Mouse (Mus musculus): ENCODE measurements around the gene Spats2l. TPM values are rescaled to one million over a fixed set of nuclear protein-coding genes. Genes with fewer than 3 reads are reported as not detected.

Gene Spats2l
- polyA plus RNA-seq, 1 experiment from 2014 or later, result 52.4 TPM

DNA sequence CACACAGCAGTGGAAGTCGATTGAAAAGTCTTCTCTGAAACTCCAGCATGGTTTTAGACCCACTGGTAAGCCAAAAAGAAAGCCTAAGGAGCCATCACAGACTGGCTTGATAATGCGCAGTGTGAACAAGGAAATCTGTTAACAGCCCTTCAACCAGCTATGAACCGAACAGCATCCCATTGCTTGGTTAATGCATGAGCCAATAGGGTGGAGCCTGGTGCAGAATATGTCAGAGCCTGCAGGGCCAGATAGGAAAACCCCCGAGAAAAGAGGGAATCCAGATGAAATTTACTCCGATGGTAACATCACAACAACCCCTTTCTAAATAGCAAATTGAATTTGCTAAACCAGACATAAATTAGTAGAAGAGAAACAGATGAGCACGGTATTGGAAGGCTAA is 101.1 kb downstream of the Spats2l start:
- WGBS, result 80% methylated on average over 6 of the region's 6 CpGs
- no peak for DNase-seq (ENCODE audit: low spot score)
- Histone ChIP-seq H3K36me3 (replicated peaks; ENCODE audit: control insufficient read depth, insufficient read depth, low read depth, low read length) (no peaks in the 10 kb centered on the region; the same call in 1 of the 2 replicates), H3K9ac (replicated peaks; ENCODE audit: low read length) (no peak overlapping the region), H3K9me3 (replicated peaks; ENCODE audit: control insufficient read depth, low read length) (no peaks in the 10 kb centered on the region), H3K27me3 (ENCODE audit: control insufficient read depth, insufficient read depth, low read length) (no peaks in the 10 kb centered on the region), H3K4me1 (ENCODE audit: control insufficient read depth, insufficient read depth, low read length) (no peaks in the 10 kb centered on the region), H3K27ac (replicated peaks; ENCODE audit: low read depth, low read length) (no peak overlapping the region), H3K4me2 (ENCODE audit: low read depth, low read length) (no peak overlapping the region), H3K4me3 (ENCODE audit: low read depth, low read length) (no peak overlapping the region)
- no peak for ATAC-seq (replicated peaks; ENCODE audit: insufficient number of reproducible peaks, low FRiP score, low TSS enrichment, low read depth)

DNA sequence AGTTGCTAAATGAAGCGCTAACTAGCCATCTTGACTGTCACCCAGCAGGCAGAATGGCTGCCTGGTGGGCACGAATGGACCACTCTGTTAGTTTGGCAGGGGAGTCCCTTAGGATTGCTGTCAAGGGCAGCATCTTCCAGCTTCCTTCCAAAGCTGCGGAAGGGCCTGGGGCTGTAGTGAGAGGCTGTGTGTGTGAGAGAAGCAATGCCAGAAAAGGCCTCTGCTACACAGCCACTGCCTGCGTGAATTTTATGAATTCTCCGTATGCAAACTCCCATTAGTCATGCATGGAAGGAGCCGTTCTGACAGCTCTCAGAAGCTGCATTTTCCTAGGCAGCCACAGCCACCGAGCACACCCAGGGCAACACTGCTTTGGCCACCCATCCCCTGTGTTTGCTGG is 101.5 kb downstream of the Spats2l start:
- no peak for ATAC-seq (replicated peaks; ENCODE audit: insufficient number of reproducible peaks, low FRiP score, low TSS enrichment, low read depth)
- Histone ChIP-seq H3K9me3 (replicated peaks; ENCODE audit: control insufficient read depth, low read length) (no peaks in the 10 kb centered on the region), H3K9ac (replicated peaks; ENCODE audit: low read length) (no peak overlapping the region), H3K4me2 (ENCODE audit: low read depth, low read length) (no peak overlapping the region), H3K4me3 (ENCODE audit: low read depth, low read length) (no peak overlapping the region), H3K27ac (replicated peaks; ENCODE audit: low read depth, low read length) (no peak overlapping the region), H3K36me3 (replicated peaks; ENCODE audit: control insufficient read depth, insufficient read depth, low read depth, low read length) (no peaks in the 10 kb centered on the region; the same call in 1 of the 2 replicates), H3K27me3 (ENCODE audit: control insufficient read depth, insufficient read depth, low read length) (no peaks in the 10 kb centered on the region), H3K4me1 (ENCODE audit: control insufficient read depth, insufficient read depth, low read length) (no peaks in the 10 kb centered on the region)
- DNase-seq (ENCODE audit: low spot score), result no peak
- 60% methylated on average over 7 of the region's 7 CpGs for WGBS

DNA sequence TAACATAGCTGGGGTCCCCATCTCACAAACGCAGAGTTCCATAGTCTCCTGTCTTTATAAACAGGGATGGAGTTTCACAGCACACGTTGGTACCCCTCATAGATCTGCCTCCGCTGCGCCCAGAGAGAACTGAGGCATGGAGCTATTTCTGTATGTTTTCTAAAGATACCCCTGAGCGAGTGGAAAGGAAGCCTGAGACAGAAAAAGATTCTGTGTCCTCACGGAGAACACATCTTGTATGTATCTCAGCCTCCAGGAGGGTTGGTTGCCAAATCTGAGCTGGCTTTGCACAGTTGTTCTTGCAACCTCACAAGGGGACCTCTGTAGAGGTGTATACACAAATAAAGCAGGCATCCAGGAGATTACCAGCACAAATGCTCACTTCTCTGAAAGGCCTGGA is 105.0 kb downstream of the Spats2l start:
- no peaks in the 10 kb centered on the region for H3K27me3 ChIP-seq (ENCODE audit: control insufficient read depth, insufficient read depth, low read length)
- no peak overlapping the region for H3K4me2 ChIP-seq (ENCODE audit: low read depth, low read length)
- no peak for ATAC-seq (replicated peaks; ENCODE audit: insufficient number of reproducible peaks, low FRiP score, low TSS enrichment, low read depth)
- no peak overlapping the region for H3K27ac ChIP-seq (replicated peaks; ENCODE audit: low read depth, low read length)
- H3K9me3 ChIP-seq (replicated peaks; ENCODE audit: control insufficient read depth, low read length), result no peaks in the 10 kb centered on the region
- H3K9ac ChIP-seq (replicated peaks; ENCODE audit: low read length), result no peak overlapping the region
- H3K4me3 ChIP-seq (ENCODE audit: low read depth, low read length), result no peak overlapping the region
- H3K36me3 ChIP-seq (replicated peaks; ENCODE audit: control insufficient read depth, insufficient read depth, low read depth, low read length), result no peaks in the 10 kb centered on the region
- H3K4me1 ChIP-seq (ENCODE audit: control insufficient read depth, insufficient read depth, low read length), result no peaks in the 10 kb centered on the region
- 91% methylated on average over 6 of the region's 6 CpGs for WGBS
- DNase-seq (ENCODE audit: low spot score), result no peak

DNA sequence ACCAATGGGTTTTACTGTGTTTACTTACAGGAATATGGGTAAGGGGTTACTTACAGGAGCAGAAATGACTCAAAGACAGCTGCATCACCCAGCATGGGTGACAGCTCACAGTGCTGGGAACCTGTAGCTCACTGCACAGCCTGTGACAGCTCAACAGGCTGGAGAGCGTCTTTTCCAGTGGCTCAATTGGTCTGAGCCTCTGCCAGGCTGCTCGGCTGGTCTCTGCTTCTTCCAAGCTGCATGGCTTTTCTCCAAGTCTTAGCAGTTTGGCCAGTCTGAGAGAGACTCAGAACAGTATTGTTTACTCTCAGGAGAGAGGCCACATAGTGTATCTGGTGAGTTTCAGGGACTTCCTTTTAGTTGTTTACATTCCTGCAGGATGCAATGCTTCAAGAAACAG is 110.9 kb downstream of the Spats2l start:
- WGBS, result 75% methylated on average over 2 of the region's 2 CpGs
- Histone ChIP-seq H3K9me3 (replicated peaks; ENCODE audit: control insufficient read depth, low read length) (no peaks in the 10 kb centered on the region), H3K4me1 (ENCODE audit: control insufficient read depth, insufficient read depth, low read length) (no peaks in the 10 kb centered on the region), H3K4me3 (ENCODE audit: low read depth, low read length) (no peak overlapping the region), H3K27me3 (ENCODE audit: control insufficient read depth, insufficient read depth, low read length) (no peaks in the 10 kb centered on the region), H3K27ac (replicated peaks; ENCODE audit: low read depth, low read length) (no peak overlapping the region), H3K4me2 (ENCODE audit: low read depth, low read length) (no peak overlapping the region), H3K9ac (replicated peaks; ENCODE audit: low read length) (no peak overlapping the region), H3K36me3 (replicated peaks; ENCODE audit: control insufficient read depth, insufficient read depth, low read depth, low read length) (no peaks in the 10 kb centered on the region)
- DNase-seq (ENCODE audit: low spot score), result no peak
- no peak for ATAC-seq (replicated peaks; ENCODE audit: insufficient number of reproducible peaks, low FRiP score, low TSS enrichment, low read depth)

DNA sequence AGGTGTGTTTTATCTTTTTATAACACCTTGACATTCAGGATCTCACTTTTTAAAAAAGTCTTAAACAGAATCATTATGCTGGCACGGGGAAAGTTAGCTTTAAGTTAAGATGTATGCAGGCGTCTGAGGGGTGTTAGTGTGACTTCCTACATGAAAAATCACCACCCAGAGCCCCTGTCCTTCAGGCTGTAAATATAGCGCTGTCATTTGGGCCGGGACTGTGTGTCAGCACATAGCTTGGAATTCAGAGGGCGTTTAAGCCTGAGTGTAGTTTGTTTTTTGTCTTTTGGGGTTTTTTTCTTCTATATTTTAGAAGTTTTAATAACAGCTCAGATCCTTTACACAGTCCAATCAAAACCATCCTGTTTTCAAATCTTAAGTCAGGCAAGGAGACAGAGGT is 115.8 kb downstream of the Spats2l start:
- DNase-seq (ENCODE audit: low spot score), result no peak
- no peak overlapping the region for H3K9ac ChIP-seq (replicated peaks; ENCODE audit: low read length)
- no peak overlapping the region for H3K4me3 ChIP-seq (ENCODE audit: low read depth, low read length)
- no peak overlapping the region for H3K27ac ChIP-seq (replicated peaks; ENCODE audit: low read depth, low read length)
- no peaks in the 10 kb centered on the region for H3K4me1 ChIP-seq (ENCODE audit: control insufficient read depth, insufficient read depth, low read length)
- no peaks in the 10 kb centered on the region for H3K27me3 ChIP-seq (ENCODE audit: control insufficient read depth, insufficient read depth, low read length)
- no peak for ATAC-seq (replicated peaks; ENCODE audit: insufficient number of reproducible peaks, low FRiP score, low TSS enrichment, low read depth)
- H3K36me3 ChIP-seq (replicated peaks; ENCODE audit: control insufficient read depth, insufficient read depth, low read depth, low read length), result no peaks in the 10 kb centered on the region
- no peaks in the 10 kb centered on the region for H3K9me3 ChIP-seq (replicated peaks; ENCODE audit: control insufficient read depth, low read length)
- 51% methylated on average over 5 of the region's 5 CpGs for WGBS
- H3K4me2 ChIP-seq (ENCODE audit: low read depth, low read length), result no peak overlapping the region

DNA sequence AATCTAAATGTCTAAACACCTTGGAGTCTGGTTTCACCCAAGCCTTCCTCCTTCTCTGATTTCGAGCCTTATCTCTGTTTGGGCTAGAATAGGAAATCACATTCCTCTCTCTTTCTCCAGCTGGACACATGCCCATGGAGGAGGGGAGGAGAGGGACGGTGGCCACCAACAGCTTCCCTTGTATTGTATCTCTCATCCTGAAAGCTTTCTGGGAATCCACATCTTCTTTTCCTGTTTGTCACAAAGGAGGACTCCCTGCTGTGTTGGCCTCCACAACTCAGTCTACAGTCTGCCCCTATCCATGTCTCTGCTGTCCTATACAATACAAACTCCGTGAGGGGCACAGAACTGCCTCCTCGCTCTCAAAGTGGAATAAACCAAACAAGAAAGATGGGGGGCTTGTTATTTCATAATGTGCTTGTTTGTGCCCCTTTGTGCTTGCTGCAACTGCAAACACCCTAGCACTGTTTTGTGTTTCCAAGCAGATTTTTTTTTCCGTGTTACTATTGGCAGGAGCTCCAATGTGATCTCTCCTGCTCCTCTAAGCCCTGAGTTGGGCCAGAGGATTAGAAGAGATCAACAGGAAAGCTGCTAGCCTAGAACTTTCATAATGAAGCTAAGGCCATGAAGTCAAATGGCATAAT is 116.4 kb downstream of the Spats2l start:
- no peaks in the 10 kb centered on the region for H3K9me3 ChIP-seq (replicated peaks; ENCODE audit: control insufficient read depth, low read length)

DNA sequence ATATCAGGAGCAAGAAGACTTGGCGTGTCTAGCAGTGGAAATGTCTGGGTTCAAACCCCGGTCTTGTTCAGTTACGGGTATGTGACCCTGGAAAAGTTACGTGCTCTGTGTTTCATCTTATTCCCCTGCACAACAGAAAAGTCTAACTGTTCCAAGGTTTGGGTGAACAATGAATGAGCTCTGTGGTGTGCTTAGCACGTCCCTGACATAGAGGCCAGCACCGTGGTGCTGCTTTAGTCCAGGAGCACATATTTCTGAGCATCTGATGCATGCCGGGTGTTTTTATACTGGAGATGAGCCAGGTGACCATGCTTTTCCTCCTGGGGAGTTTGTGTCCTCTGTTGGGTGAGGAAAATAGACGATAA is 116.9 kb downstream of the Spats2l start:
- H3K4me1 ChIP-seq (ENCODE audit: control insufficient read depth, insufficient read depth, low read length), result no peaks in the 10 kb centered on the region
- ATAC-seq (replicated peaks; ENCODE audit: insufficient number of reproducible peaks, low FRiP score, low TSS enrichment, low read depth), result no peak
- H3K4me2 ChIP-seq (ENCODE audit: low read depth, low read length), result no peak overlapping the region
- H3K9ac ChIP-seq (replicated peaks; ENCODE audit: low read length), result no peak overlapping the region
- no peaks in the 10 kb centered on the region for H3K27me3 ChIP-seq (ENCODE audit: control insufficient read depth, insufficient read depth, low read length)
- H3K4me3 ChIP-seq (ENCODE audit: low read depth, low read length), result no peak overlapping the region
- no peaks in the 10 kb centered on the region for H3K9me3 ChIP-seq (replicated peaks; ENCODE audit: control insufficient read depth, low read length)
- no peak overlapping the region for H3K27ac ChIP-seq (replicated peaks; ENCODE audit: low read depth, low read length)
- no peaks in the 10 kb centered on the region for H3K36me3 ChIP-seq (replicated peaks; ENCODE audit: control insufficient read depth, insufficient read depth, low read depth, low read length)
- no peak for DNase-seq (ENCODE audit: low spot score)
- WGBS, result 83% methylated on average over 8 of the region's 8 CpGs

More for the DNA sequence above, 116.4 kb downstream of the Spats2l start:
- H3K4me3 ChIP-seq (ENCODE audit: low read depth, low read length), result no peak overlapping the region
- H3K27me3 ChIP-seq (ENCODE audit: control insufficient read depth, insufficient read depth, low read length), result no peaks in the 10 kb centered on the region
- no peak overlapping the region for H3K4me2 ChIP-seq (ENCODE audit: low read depth, low read length)
- 23% methylated on average over 5 of the region's 5 CpGs for WGBS
- no peak overlapping the region for H3K27ac ChIP-seq (replicated peaks; ENCODE audit: low read depth, low read length)
- no peak for DNase-seq (ENCODE audit: low spot score)
- H3K36me3 ChIP-seq (replicated peaks; ENCODE audit: control insufficient read depth, insufficient read depth, low read depth, low read length), result no peaks in the 10 kb centered on the region
- H3K4me1 ChIP-seq (ENCODE audit: control insufficient read depth, insufficient read depth, low read length), result no peaks in the 10 kb centered on the region
- no peak for ATAC-seq (replicated peaks; ENCODE audit: insufficient number of reproducible peaks, low FRiP score, low TSS enrichment, low read depth)
- no peak overlapping the region for H3K9ac ChIP-seq (replicated peaks; ENCODE audit: low read length)

DNA sequence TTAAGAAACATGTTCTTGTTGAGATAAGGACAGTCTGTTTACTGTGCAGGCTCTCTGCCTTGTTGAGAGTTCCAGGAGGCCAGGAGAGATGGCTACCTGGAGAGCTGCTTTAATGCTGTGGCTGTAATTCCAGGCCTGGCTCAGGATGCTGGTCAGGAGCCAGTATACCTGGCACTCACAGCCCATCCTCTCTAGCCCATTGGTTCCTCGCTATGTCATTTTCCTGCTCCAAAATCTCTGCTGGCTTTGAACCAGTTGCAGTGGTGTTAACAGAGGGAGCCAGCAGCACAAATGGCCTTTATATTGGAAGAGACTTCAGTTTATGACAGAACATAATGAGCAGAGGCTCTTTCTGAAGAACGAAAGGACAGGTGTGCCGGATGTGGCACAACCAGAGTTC is 127.5 kb downstream of the Spats2l start:
- no peaks in the 10 kb centered on the region for H3K36me3 ChIP-seq (replicated peaks; ENCODE audit: control insufficient read depth, insufficient read depth, low read depth, low read length)
- H3K9me3 ChIP-seq (replicated peaks; ENCODE audit: control insufficient read depth, low read length), result no peaks in the 10 kb centered on the region
- H3K27ac ChIP-seq (replicated peaks; ENCODE audit: low read depth, low read length), result no peak overlapping the region
- H3K9ac ChIP-seq (replicated peaks; ENCODE audit: low read length), result no peak overlapping the region
- no peaks in the 10 kb centered on the region for H3K4me1 ChIP-seq (ENCODE audit: control insufficient read depth, insufficient read depth, low read length)
- 85% methylated on average over 3 of the region's 3 CpGs for WGBS
- H3K4me2 ChIP-seq (ENCODE audit: low read depth, low read length), result no peak overlapping the region
- ATAC-seq (replicated peaks; ENCODE audit: insufficient number of reproducible peaks, low FRiP score, low TSS enrichment, low read depth) (no peak), DNase-seq (ENCODE audit: low spot score) (no peak)
- H3K27me3 ChIP-seq (ENCODE audit: control insufficient read depth, insufficient read depth, low read length), result no peaks in the 10 kb centered on the region
- no peak overlapping the region for H3K4me3 ChIP-seq (ENCODE audit: low read depth, low read length)
